Mouse (Mus musculus) MEL (cell line): ENCODE measurements at regions not wholly inside any gene's neighbourhood (a gene's known extent, or its start where the extent isn't known, plus 50 kb on each side); places are given as distances from the start of the nearest gene placed in this dataset.

Source experiments
- CHD2 ChIP-seq: IDR thresholded peaks from 2 replicates; pipeline ENCODE4 v1.6.1; 2011; ENCODE audit warnings: low read length, improper control_type of control experiment
- CTCF ChIP-seq, 3 experiments: IDR thresholded peaks in 2 of 3; conservative IDR thresholded peaks in 1 of 3; 2 replicates each; pipeline ENCODE4 v1.5.1; 2011 to 2012; ENCODE audit warnings: low read length in 3 of 3, low read depth in 2 of 3, mild to moderate bottlenecking in 2 of 3, improper control_type of control experiment in 1 of 3, inconsistent platforms in 1 of 3, mixed read lengths in 1 of 3, moderate library complexity in 1 of 3; ENCODE audit not compliant: control insufficient read depth in 1 of 3, insufficient read depth in 1 of 3, poor library complexity in 1 of 3, severe bottlenecking in 1 of 3
- ELF1 ChIP-seq: IDR thresholded peaks from 2 replicates; pipeline ENCODE4 v1.6.1; 2014; ENCODE audit warnings: low read depth, mild to moderate bottlenecking, inconsistent platforms, low read length, improper control_type of control experiment, moderate library complexity
- EP300 ChIP-seq, 2 experiments: IDR thresholded peaks; 2 replicates each; pipeline ENCODE4 v1.6.1; 2011; ENCODE audit warnings: improper control_type of control experiment in 2 of 2, low read length in 2 of 2, low read depth in 1 of 2, mild to moderate bottlenecking in 1 of 2
- MAFK ChIP-seq: IDR thresholded peaks from 2 replicates; pipeline ENCODE4 v1.6.1; 2011; ENCODE audit warnings: low read depth, mild to moderate bottlenecking, low read length, improper control_type of control experiment, borderline replicate concordance
- NELFE ChIP-seq: IDR thresholded peaks from 2 replicates; pipeline ENCODE4 v1.6.1; 2011; ENCODE audit warnings: low read depth, low read length, improper control_type of control experiment
- POLR2A ChIP-seq, 2 experiments: IDR thresholded peaks; 2 replicates each; pipeline ENCODE4 v1.6.1; 2011 to 2012; ENCODE audit warnings: low read length in 2 of 2, mild to moderate bottlenecking in 2 of 2, control low read depth in 1 of 2, improper control_type of control experiment in 1 of 2, low read depth in 1 of 2, moderate library complexity in 1 of 2; ENCODE audit not compliant: control insufficient read depth in 1 of 2, insufficient read depth in 1 of 2, poor library complexity in 1 of 2
- SIN3A ChIP-seq: IDR thresholded peaks from 2 replicates; pipeline ENCODE4 v1.6.1; 2012; ENCODE audit warnings: low read length, improper control_type of control experiment, inconsistent platforms
- SMC3 ChIP-seq: IDR thresholded peaks from 2 replicates; pipeline ENCODE4 v1.6.1; 2011; ENCODE audit warnings: low read depth, low read length, improper control_type of control experiment
- ZC3H11A ChIP-seq: IDR thresholded peaks from 2 replicates; pipeline ENCODE4 v1.6.1; 2012; ENCODE audit warnings: low read depth, mild to moderate bottlenecking, inconsistent platforms, low read length, improper control_type of control experiment
- ZKSCAN1 ChIP-seq: IDR thresholded peaks from 2 replicates; pipeline ENCODE4 v1.6.1; 2012; ENCODE audit warnings: low read depth, mild to moderate bottlenecking, inconsistent platforms, low read length, improper control_type of control experiment, moderate library complexity
- ZMIZ1 ChIP-seq: IDR thresholded peaks from 2 replicates; pipeline ENCODE4 v1.6.1; 2012; ENCODE audit warnings: low read depth, mild to moderate bottlenecking, inconsistent platforms, low read length, improper control_type of control experiment, moderate library complexity
- ZNF384 ChIP-seq: IDR thresholded peaks from 2 replicates; pipeline ENCODE4 v1.6.1; 2012; ENCODE audit warnings: low read depth, mild to moderate bottlenecking, inconsistent platforms, low read length, improper control_type of control experiment

GRCm38 (mm10) chr5:97194656-97195280 is 83.4 kb upstream of the Paqr3 start:
- TF ChIP-seq CHD2, result no peak
- TF ChIP-seq ZC3H11A, result no peak
- TF ChIP-seq CTCF (IDR thresholded peaks at IDR 0.05 in 2 of 3, conservative IDR thresholded peaks at IDR 0.05 in 1 of 3; ENCODE audit: control insufficient read depth in 1 of 3, insufficient read depth in 1 of 3, low read depth in 2 of 3, low read length in 3 of 3, poor library complexity in 1 of 3, severe bottlenecking in 1 of 3), result no peak
- no peak for TF ChIP-seq ELF1
- TF ChIP-seq ZKSCAN1, result no peak
- TF ChIP-seq EP300 (IDR thresholded peaks at IDR 0.05; ENCODE audit: low read depth in 1 of 2, low read length in 2 of 2), result no peak
- no peak for TF ChIP-seq ZMIZ1
- no peak for TF ChIP-seq MAFK
- TF ChIP-seq POLR2A (IDR thresholded peaks at IDR 0.05; ENCODE audit: control insufficient read depth in 1 of 2, insufficient read depth in 1 of 2, low read depth in 1 of 2, low read length in 2 of 2, poor library complexity in 1 of 2), result no peak
- TF ChIP-seq ZNF384, result no peak
- TF ChIP-seq SIN3A, result no peak
- TF ChIP-seq SMC3, result no peak
- no peak for TF ChIP-seq NELFE
